Mouse (Mus musculus) activated CD4-positive, CD25-positive, alpha-beta regulatory T cell, adult 4 months (primary cell): ENCODE results near the gene Rhbdl1. TPM values are rescaled to one million over a fixed set of nuclear protein-coding genes. Genes with fewer than 3 reads are reported as not detected.

Experiments
- ATAC-seq: one replicate; pipeline ENCODE4 v1.8.0; 2017
- polyA plus RNA-seq, 2 experiments: library from polyadenylated mRNA; unstranded; fragments of 100-300 nt; shearing (Covaris generic); gene quantifications; one replicate each; pipeline ENCODE4 v1.2.1; 2017

Rhbdl1 gene
- polyA plus RNA-seq, 2 experiments from 2014 or later = 1.1 TPM; not detected in 1

GRCm38 (mm10) chr17:25838904-25839303, 1.8 kb upstream of the Rhbdl1 start:
- ATAC-seq = no peak

- no peak for ATAC-seq
Observed at GRCm38 (mm10) chr17:25837533-25837932, 438 bp upstream of the Rhbdl1 start.

- ATAC-seq = no peak
Observed at GRCm38 (mm10) chr17:25836397-25837075, 559 bp downstream of the Rhbdl1 start.

DNA sequence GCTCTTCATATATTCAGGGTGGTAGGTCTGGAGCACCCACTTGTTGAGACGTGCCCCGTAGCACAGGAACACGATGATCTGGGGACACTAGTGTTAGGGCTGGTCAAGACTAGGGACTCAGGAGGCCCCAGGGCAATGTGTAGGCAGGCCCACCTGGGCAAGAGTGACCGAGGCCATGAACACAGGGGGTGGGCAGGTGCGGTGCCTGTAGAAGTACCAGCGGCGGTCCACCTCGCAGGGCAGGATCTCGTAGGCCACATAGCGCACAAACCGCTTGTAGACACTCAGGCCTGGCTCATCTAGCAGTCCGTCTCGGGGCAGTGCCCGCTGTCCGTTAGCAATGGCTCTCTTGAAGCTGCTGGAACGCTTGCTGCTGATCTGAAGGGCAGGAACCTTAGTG, 1.3 kb downstream of the Rhbdl1 start:
- no peak for ATAC-seq

DNA sequence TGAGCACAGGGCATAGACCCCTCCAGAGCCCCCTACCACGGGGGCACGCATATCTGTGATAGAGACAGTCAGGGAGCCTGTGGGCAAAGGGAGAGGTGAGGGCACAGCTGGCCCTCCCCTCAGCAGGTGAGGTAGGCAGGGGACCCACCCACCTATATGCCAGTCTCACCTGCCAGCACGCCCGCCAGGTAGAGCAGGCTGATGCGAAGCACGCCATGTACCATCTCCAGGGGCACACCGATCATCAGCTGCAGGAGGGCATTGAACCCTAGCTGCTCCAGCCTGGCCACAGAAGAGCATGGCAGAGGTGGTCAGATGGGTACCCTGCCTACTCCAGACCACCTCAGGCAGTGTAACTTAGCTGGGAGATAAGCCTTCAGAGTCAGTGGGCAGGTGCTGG, 1.8 kb downstream of the Rhbdl1 start:
- ATAC-seq = no peak

GRCm38 (mm10) chr17:25834595-25835222, 2.4 kb downstream of the Rhbdl1 start:
- no peak for ATAC-seq

DNA sequence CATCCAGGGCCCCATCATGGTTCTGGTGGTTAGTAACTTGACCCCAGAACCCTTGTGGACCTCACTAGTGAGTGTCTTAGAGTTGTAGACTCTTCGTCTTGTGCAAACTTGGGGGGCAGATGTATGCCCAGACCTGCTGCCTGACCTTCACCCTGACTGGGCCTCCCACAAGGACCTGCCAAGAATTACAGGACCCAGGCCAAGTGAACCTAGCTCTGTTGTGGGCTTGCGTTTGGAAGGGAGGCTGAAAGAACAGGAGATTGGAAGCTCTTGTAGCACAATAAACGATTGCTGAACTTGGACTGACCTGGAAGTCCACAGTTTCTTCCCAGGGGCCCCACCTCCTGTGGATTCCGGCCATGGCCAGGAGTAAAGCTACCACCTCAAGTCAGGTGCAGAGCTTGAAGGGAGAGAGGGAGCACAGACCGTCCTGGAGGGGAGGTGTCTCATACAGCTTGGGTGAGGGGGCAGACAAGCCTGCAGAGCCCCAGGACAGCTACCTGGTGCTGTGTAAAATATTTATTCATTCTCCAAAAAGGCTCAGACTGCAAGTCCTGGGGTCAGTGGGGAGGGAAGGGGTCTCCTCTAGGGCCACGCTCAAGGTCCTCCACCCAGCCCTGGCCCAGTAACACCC, 3.0 kb downstream of the Rhbdl1 start:
- ATAC-seq = no peak

DNA sequence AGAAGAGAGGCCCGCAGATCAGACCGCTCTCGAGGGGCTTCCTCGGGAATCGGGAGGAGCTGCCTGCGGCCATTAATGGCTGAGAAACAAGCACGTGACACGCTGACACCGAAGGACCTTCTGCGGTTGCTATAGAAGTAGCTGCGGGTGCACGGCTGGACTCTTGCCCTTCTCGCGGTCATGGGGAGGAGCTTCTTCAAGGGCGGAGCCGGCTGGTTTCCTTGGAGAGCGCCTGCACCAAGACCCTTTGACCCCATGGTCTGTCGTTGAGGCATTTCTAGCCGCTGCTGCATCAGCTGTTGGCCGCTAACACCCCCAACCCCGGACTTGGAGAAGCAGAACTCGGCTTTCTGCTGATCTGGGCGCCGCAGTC, 3.8 kb downstream of the Rhbdl1 start, which contains the start of gene Stub1:
Gene Stub1, minus strand, starts transcription at position 114 of the 373 bp plus-strand sequence.
- ATAC-seq = no peak

- peak; percentile 95 for ATAC-seq
Observed at GRCm38 (mm10) chr17:25832436-25833290, 4.4 kb downstream of the Rhbdl1 start.

DNA sequence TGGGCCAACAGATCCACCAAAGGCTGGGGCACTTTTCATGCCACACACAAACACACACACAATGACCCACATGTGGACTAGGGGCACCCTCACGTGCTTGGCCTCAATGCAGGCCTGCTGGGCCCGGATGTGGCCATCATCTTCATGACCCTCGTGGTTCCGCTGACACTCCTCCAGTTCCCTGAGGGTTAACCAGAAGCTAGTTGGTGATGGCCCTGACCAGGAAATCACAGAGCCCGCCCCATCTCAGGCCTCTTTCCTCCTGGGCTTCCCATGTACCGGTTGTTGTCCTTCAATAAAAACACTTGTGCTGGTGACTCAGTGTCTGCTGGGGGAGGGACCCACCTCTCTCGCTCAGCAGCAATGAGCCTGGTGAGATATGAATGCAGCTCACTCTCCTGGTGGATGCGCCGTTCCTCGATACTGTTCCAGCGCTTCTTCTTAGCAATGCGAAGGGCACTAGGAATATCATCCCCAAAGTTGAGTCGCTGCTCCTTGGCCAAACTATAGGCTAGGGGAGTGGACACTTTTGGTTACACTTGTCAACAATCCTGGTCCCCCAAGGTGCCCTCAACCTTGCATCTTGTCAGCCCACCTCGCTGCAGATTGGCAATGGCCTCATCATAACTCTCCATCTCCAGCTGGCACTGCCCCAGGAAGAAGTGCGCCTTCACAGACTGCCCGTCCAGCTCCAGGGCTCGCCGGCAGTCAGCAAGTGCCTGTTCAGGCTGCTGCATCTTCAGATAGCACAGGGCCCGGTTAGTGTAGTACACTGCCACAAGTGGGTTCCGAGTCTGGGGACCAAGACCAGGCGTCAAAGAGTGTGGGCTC, 5.4 kb downstream of the Rhbdl1 start:
- ATAC-seq = no peak

GRCm38 (mm10) chr17:25830806-25831431, 6.2 kb downstream of the Rhbdl1 start:
- ATAC-seq = no peak

GRCm38 (mm10) chr17:25830200-25830753, 6.8 kb downstream of the Rhbdl1 start:
- ATAC-seq = no peak

GRCm38 (mm10) chr17:25829558-25830017, 7.5 kb downstream of the Rhbdl1 start:
- ATAC-seq = no peak

DNA sequence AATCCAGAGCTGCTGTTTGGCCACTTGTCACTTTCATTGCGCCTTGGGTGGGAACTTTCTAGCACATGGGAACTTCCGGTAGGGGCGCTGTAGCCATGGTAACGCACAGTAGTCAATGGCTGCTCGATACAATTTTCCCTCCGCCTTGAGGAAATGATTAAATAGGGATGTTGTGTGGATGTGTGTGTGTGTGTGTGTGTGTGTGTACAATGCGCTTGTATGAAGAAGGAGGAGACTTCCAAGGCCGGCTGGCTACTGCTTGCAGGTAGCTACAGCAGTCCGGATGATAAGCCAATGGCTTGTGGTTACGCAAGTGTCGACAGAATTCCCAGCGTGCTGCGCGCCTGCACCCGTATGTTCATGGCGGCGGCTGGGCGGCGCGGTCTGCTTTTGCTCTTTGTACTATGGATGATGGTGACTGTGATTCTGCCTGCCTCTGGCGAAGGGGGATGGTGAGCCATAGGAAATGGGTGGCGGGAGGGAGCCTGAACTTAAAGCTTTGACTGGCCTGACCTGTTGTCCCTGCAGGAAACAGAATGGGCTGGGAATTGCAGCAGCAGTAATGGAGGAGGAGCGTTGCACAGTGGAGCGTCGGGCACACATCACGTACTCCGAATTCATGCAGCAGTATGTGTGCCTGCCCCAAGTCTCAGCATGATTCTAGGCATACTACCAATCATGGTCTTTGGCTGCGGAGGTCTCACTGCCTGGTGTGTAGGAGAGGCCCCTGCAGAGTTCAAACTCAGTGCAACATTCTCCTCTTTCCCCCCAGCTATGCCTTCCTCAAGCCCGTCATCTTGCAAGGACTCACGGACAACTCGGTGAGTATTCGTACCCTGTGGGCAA, 8.2 kb downstream of the Rhbdl1 start, which contains the start of gene Jmjd8:
Gene Jmjd8, plus strand, starts transcription at position 156 of the 846 bp plus-strand sequence.
- peak; percentile 55 for ATAC-seq

DNA sequence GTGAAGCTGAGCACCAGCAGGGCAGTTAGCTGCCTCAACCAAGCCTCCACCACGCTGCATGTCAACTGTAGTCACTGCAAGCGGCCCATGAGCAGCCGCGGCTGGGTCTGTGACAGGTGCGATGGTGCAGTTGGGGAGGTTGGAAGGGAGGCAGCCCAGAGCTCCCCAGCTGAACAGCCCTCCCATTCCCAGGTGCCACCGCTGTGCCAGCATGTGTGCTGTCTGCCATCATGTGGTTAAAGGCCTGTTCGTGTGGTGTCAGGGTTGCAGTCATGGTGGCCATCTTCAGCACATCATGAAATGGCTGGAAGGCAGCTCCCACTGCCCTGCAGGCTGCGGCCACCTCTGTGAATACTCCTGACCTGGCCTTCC, 8.9 kb downstream of the Rhbdl1 start:
- no peak for ATAC-seq

DNA sequence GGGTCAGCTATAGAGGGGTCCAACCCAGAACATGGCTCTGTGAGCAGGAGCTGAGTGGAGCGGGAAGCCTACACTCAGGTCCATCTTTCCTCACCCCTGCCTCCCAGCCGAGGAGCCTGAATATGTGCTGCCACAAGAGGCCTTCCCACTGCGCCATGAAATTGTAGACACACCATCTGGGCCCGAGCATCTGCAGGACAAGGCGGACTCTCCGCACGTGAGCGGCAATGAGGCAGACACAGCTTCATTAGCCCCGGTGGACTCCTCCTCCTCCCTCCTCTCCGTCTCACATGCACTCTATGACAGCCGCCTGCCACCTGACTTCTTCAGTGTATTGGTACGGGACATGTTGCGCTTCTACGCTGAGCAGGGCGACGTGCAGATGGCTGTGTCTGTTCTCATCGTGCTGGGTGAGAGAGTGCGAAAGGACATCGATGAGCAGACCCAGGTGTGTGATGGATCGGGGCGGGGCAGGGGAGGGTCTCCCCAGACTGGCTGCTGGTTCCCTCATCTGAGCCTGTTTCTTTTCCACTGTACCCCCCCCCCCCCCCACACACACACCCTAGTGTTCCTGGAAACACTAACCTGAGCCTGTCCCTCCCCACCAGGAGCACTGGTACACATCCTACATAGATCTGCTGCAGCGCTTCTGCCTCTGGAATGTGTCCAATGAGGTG, 9.4 kb downstream of the Rhbdl1 start:
- no peak for ATAC-seq

DNA sequence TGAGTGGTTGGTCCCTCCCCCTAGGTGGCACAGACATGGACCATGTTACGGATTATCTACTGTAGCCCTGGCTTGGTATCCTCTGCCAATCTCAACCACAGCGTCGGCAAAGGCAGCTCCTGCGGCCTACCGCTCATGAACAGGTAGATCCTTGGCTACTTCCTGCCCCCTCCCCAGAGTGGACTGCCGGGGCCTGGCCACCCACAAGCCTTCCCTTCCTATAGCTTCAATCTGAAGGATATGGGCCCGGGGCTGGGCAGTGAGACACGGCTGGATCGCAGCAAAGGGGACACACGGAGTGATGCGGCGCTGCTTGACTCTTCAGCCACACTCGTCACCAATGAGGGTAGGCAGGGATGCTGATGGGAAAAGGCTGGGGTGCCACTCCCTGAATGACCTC, 10.1 kb downstream of the Rhbdl1 start:
- no peak for ATAC-seq

DNA sequence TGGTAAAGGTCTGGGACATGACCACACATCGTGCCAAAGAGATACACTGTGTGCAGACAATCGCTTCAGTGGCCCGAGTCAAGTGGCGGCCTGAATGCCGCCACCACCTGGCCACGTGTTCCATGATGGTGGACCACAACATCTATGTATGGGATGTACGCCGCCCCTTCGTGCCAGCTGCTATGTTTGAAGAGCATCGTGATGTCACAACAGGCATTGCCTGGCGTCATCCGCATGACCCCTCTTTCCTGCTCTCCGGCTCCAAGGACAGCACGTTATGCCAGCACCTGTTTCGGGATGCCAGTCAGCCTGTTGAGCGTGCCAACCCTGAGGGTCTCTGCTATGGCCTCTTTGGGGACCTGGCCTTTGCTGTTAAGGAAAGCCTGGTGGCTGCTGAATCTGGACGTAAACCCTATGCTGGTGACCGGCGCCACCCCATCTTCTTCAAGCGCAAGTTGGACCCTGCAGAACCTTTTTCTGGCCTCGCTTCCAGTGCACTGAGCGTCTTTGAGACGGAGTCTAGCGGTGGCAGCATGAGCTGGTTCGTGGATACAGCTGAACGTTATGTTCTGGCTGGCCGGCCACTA, 11.0 kb downstream of the Rhbdl1 start:
- ATAC-seq = no peak

DNA sequence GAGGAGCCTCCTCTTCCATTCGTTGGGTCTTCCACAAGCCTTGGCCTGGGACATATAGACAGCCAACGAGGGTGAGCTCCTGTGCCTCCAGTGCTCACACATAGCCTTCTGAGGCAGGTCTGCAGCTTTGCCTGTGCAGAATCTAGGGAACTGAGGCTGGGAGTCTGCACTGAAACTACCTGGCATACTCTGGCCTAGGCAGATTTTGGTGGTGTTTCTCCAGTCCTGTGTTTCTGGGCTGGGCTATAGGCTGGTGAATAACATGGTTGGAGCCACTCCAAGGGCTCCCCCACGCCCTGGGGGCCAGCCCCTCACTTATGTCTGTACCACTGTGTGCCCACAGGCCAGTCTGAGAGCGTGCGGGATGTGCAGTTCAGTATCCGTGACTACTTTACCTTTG, 11.8 kb downstream of the Rhbdl1 start:
- ATAC-seq = no peak
